Mouse (Mus musculus) kidney, postnatal 14 days (tissue): Measurements from ENCODE around the gene Dazap1.

Source experiments
- DNase-seq: peaks from one replicate; pipeline ENCODE4 v3.0.0; 2022; ENCODE audit warnings: mixed read lengths

Gene Dazap1

GRCm38 (mm10) chr10:80273847-80274246 is 12.6 kb downstream of the Dazap1 start:
- DNase-seq, result no peak

- no peak for DNase-seq
Measured at GRCm38 (mm10) chr10:80276238-80276637, 15.0 kb downstream of the Dazap1 start.

- no peak for DNase-seq
Measured at GRCm38 (mm10) chr10:80278390-80278789, 17.1 kb downstream of the Dazap1 start.

- DNase-seq, result no peak
Measured at GRCm38 (mm10) chr10:80279273-80279672, 18.0 kb downstream of the Dazap1 start.

- DNase-seq, result peak; percentile 89
Measured at GRCm38 (mm10) chr10:80281304-80281703, 20.0 kb downstream of the Dazap1 start.

- DNase-seq, result peak; percentile 77
Measured at GRCm38 (mm10) chr10:80281921-80282371, 20.7 kb downstream of the Dazap1 start.

- DNase-seq, result no peak
Measured at GRCm38 (mm10) chr10:80282481-80283441, 21.5 kb downstream of the Dazap1 start.

GRCm38 (mm10) chr10:80285222-80286070 is 24.2 kb downstream of the Dazap1 start:
- DNase-seq, result no peak

- no peak for DNase-seq
Measured at GRCm38 (mm10) chr10:80288097-80288496, 26.8 kb downstream of the Dazap1 start.

- no peak for DNase-seq
Measured at GRCm38 (mm10) chr10:80288657-80289056, 27.4 kb downstream of the Dazap1 start.

GRCm38 (mm10) chr10:80292251-80293146 is 31.2 kb downstream of the Dazap1 start, which contains the start of gene Rps15:
Gene Rps15 (plus strand): TSS chr10:80292453.
- DNase-seq, result peak; percentile 97

GRCm38 (mm10) chr10:80293325-80293724 is 32.0 kb downstream of the Dazap1 start:
- no peak for DNase-seq

- DNase-seq, result no peak
Measured at GRCm38 (mm10) chr10:80294311-80294710, 33.0 kb downstream of the Dazap1 start.

GRCm38 (mm10) chr10:80294788-80295303 is 33.6 kb downstream of the Dazap1 start:
- DNase-seq, result no peak

GRCm38 (mm10) chr10:80295618-80296425 is 34.5 kb downstream of the Dazap1 start, which contains the start of gene Apc2:
Gene Apc2 (plus strand): TSS chr10:80295977.
- peak; percentile 82 for DNase-seq

- no peak for DNase-seq
Measured at GRCm38 (mm10) chr10:80296824-80297223, 35.5 kb downstream of the Dazap1 start.

GRCm38 (mm10) chr10:80297526-80298133 is 36.3 kb downstream of the Dazap1 start:
- no peak for DNase-seq

GRCm38 (mm10) chr10:80298571-80299281 is 37.4 kb downstream of the Dazap1 start:
- DNase-seq, result no peak

- DNase-seq, result no peak
Measured at GRCm38 (mm10) chr10:80299301-80299700, 38.0 kb downstream of the Dazap1 start.

- no peak for DNase-seq
Measured at GRCm38 (mm10) chr10:80299824-80300223, 38.5 kb downstream of the Dazap1 start.
